In genomic region chr13:45966586-45966985, GRCm38 (mm10) we compare ENCODE assay signal across 7 mouse cellular contexts. TPM values are rescaled to one million over a fixed set of nuclear protein-coding genes. Genes with fewer than 3 reads are reported as not detected.
DNase-seq lines count a peak whose midpoint lies in the region; ATAC-seq and TF ChIP-seq lines count a peak whose summit lies in the region.

No protein-coding gene starts in this region.

- ATAC-seq in hindbrain, embryonic 16.5 days, result no peak
- ATAC-seq in liver, embryonic 16.5 days (ENCODE audit: low read depth), result no peak
- ATAC-seq in neural tube, embryonic 15.5 days (ENCODE audit: low FRiP score), result no peak

- TF ChIP-seq CTCF in embryonic fibroblast, embryonic 13.5 days (IDR thresholded peaks at IDR 0.05; ENCODE audit: borderline replicate concordance, insufficient read depth, low read length), result no peak

- intact Hi-C loops in left cerebral cortex, postnatal 36 days (cut with DNase I), result loop anchor here (5.0 to 10.0 kb wide), 3 partner anchors 76 to 352 kb away; no protein-coding TSS in a partner anchor

- H3K4me3 ChIP-seq in embryonic fibroblast, embryonic 13.5 days (ENCODE audit: insufficient read depth, low read length), result peak overlapping the region; percentile 47
- H3K4me3 ChIP-seq in hindbrain, embryonic 16.5 days (ENCODE audit: low read length), result peak overlapping the region; percentile 89
- H3K4me3 ChIP-seq in liver, embryonic 16.5 days (ENCODE audit: low read depth, low read length), result peak overlapping the region; percentile 79
- H3K4me3 ChIP-seq in neural tube, embryonic 15.5 days (replicated peaks), result peak overlapping the region; percentile 83

- H3K4me2 ChIP-seq in hindbrain, embryonic 16.5 days (ENCODE audit: low read length), result peak overlapping the region; percentile 78
- H3K4me2 ChIP-seq in liver, embryonic 16.5 days (ENCODE audit: low read depth, low read length), result peak overlapping the region; percentile 83
- H3K4me2 ChIP-seq in neural tube, embryonic 15.5 days, result peak overlapping the region; percentile 92

- TF ChIP-seq POLR2A in embryonic fibroblast, embryonic 13.5 days (IDR thresholded peaks at IDR 0.05; ENCODE audit: low read depth, low read length), result no peak

- no peaks in the 10 kb centered on the region for H3K27me3 ChIP-seq in hindbrain, embryonic 16.5 days (replicated peaks; ENCODE audit: control insufficient read depth, insufficient read depth, low read length)
- H3K27me3 ChIP-seq in liver, embryonic 16.5 days (ENCODE audit: control insufficient read depth, insufficient read depth, low read depth, low read length), result no peaks in the 10 kb centered on the region
- H3K27me3 ChIP-seq in neural tube, embryonic 15.5 days (replicated peaks), result 0 out of 2 replicates have a peak, but pooled peaks cover 3% of the 10 kb centered on the region

- H3K9ac ChIP-seq in hindbrain, embryonic 16.5 days (ENCODE audit: low read depth, low read length), result no peak overlapping the region
- H3K9ac ChIP-seq in liver, embryonic 16.5 days (ENCODE audit: low read depth, low read length), result no peak overlapping the region
- peak overlapping the region; percentile 83; the same call in 1 of the 2 replicates for H3K9ac ChIP-seq in neural tube, embryonic 15.5 days (replicated peaks)

- peak; percentile 80 for DNase-seq in CD4-positive, CD25-positive, alpha-beta regulatory T cell, adult 2 months (ENCODE audit: low read depth, low spot score)
- DNase-seq in Muller cell, postnatal 12 days (ENCODE audit: inconsistent ontology term), result peak; percentile 62
- DNase-seq in left cerebral cortex, postnatal 36 days (ENCODE audit: low spot score in 2 of 2), result no peak

- H3K36me3 ChIP-seq in hindbrain, embryonic 16.5 days (ENCODE audit: control insufficient read depth, insufficient read depth, low read length), result no peaks in the 10 kb centered on the region
- no peaks in the 10 kb centered on the region for H3K36me3 ChIP-seq in liver, embryonic 16.5 days (ENCODE audit: control insufficient read depth, insufficient read depth)
- H3K36me3 ChIP-seq in neural tube, embryonic 15.5 days, result no peaks in the 10 kb centered on the region

- WGBS in hindbrain, embryonic 16.5 days, result 2% methylated on average over 14 of the region's 14 CpGs
- WGBS in liver, embryonic 16.5 days (ENCODE audit: insufficient replicate concordance), result 5% methylated on average over 14 of the region's 14 CpGs
- 3% methylated on average over 14 of the region's 14 CpGs for WGBS in neural tube, embryonic 15.5 days

- H3K9me3 ChIP-seq in hindbrain, embryonic 16.5 days (ENCODE audit: control insufficient read depth, low read length), result no peaks in the 10 kb centered on the region
- no peaks in the 10 kb centered on the region for H3K9me3 ChIP-seq in liver, embryonic 16.5 days (replicated peaks; ENCODE audit: control insufficient read depth, low read length)
- no peaks in the 10 kb centered on the region for H3K9me3 ChIP-seq in neural tube, embryonic 15.5 days (replicated peaks)

- H3K4me1 ChIP-seq in embryonic fibroblast, embryonic 13.5 days (ENCODE audit: control insufficient read depth, insufficient read depth, low read length), result peaks cover 11% of the 10 kb centered on the region
- H3K4me1 ChIP-seq in hindbrain, embryonic 16.5 days (ENCODE audit: control insufficient read depth, insufficient read depth, low read depth, low read length), result peaks cover 22% of the 10 kb centered on the region
- H3K4me1 ChIP-seq in liver, embryonic 16.5 days (ENCODE audit: control insufficient read depth, low read depth, low read length), result peaks cover 15% of the 10 kb centered on the region
- peaks cover 31% of the 10 kb centered on the region for H3K4me1 ChIP-seq in neural tube, embryonic 15.5 days

- H3K27ac ChIP-seq in embryonic fibroblast, embryonic 13.5 days (ENCODE audit: insufficient read depth, low read length), result peak overlapping the region; percentile 37; the same call in 1 of the 2 replicates
- H3K27ac ChIP-seq in hindbrain, embryonic 16.5 days (ENCODE audit: low read depth, low read length), result no peak overlapping the region
- H3K27ac ChIP-seq in liver, embryonic 16.5 days (ENCODE audit: low read length), result no peak overlapping the region
- no peak overlapping the region; the same call in 1 of the 2 replicates for H3K27ac ChIP-seq in neural tube, embryonic 15.5 days (replicated peaks)

RNA-seq across cellular contexts. Expression of gene Atxn1, which starts 1.8 kb away (rescaled TPM):
- polyA plus RNA-seq in embryonic fibroblast, embryonic 13.5 days (2011; ENCODE audit: insufficient read length, low read depth, missing spikeins), result 55.8 and 59.3 TPM in 2 replicates
- 7.5 and 8.3 TPM in 2 replicates for polyA plus RNA-seq in hindbrain, embryonic 16.5 days (2015; fragmentation: Nextera tagmentation; extraction: Ambion mirVana)
- polyA plus RNA-seq in liver, embryonic 16.5 days (2015; fragmentation: Nextera tagmentation; extraction: Ambion mirVana), result 2.8 and 3.2 TPM in 2 replicates
- 9.4 and 9.5 TPM in 2 replicates for polyA plus RNA-seq in neural tube, embryonic 15.5 days (2015; fragmentation: Nextera tagmentation; extraction: Ambion mirVana)
- 100 to 1,000 TPM; 156 to 184 TPM for total RNA-seq in left cerebral cortex, postnatal 36 days (2021)

Comparison
In these comparisons a context has a peak if more than half of its experiments do, and no peak if none do; other contexts are left out.
1. DNase-seq: peak in CD4-positive, CD25-positive, alpha-beta regulatory T cell, adult 2 months (single experiment) and Muller cell, postnatal 12 days (single experiment); none in left cerebral cortex, postnatal 36 days (0 of 2).
2. Peak in every context shown above with its lines, with median percentiles within 50 percentile points of each other: H3K4me3 ChIP-seq and H3K4me2 ChIP-seq.